Mouse (Mus musculus) CH12.LX (cell line): Measurements from ENCODE around the gene Adra2b. TPM values are rescaled to one million over a fixed set of nuclear protein-coding genes. Genes with fewer than 3 reads are reported as not detected.

Experiments used
- DNase-seq: peaks from one replicate; pipeline ENCODE4 v3.0.0-alpha.2; 2013; ENCODE audit errors: extremely low read depth
- H3K27ac ChIP-seq: 2 replicates; pipeline ENCODE4 v1.5.1; 2012; ENCODE audit warnings: low read depth, mild to moderate bottlenecking, control low read depth, moderate library complexity; ENCODE audit not compliant: insufficient read depth
- H3K27me3 ChIP-seq: replicated peaks from 2 replicates; pipeline ENCODE3; 2012; ENCODE audit warnings: inconsistent platforms
- H3K36me3 ChIP-seq, 2 experiments: replicated peaks in 1 of 2; 2 replicates each; pipeline versions ENCODE3 to v1.6.1; 2012; ENCODE audit warnings: inconsistent platforms in 1 of 2, low read length in 1 of 2, mild to moderate bottlenecking in 1 of 2, mixed read lengths in 1 of 2, moderate library complexity in 1 of 2; ENCODE audit not compliant: control insufficient read depth in 1 of 2, insufficient read depth in 1 of 2
- H3K4me1 ChIP-seq, 2 experiments: 2 replicates each; pipeline ENCODE4 v1.6.1; 2012; ENCODE audit warnings: inconsistent platforms in 1 of 2, moderate library complexity in 1 of 2; ENCODE audit not compliant: insufficient read depth in 2 of 2, control insufficient read depth in 1 of 2
- H3K4me2 ChIP-seq: 2 replicates; pipeline ENCODE4 v1.6.1; 2012; ENCODE audit warnings: low read depth, mild to moderate bottlenecking, control low read depth; ENCODE audit not compliant: poor library complexity, insufficient read depth, severe bottlenecking
- H3K4me3 ChIP-seq, 3 experiments: fragments of 150-350 bp in 1 of 3; sonication (generic) in 1 of 3; replicated peaks in 1 of 3; 2 replicates each; pipeline versions ENCODE3 to v1.5.1; 2011 to 2012; ENCODE audit warnings: low read depth in 2 of 3, low read length in 2 of 3, mild to moderate bottlenecking in 2 of 3, moderate library complexity in 2 of 3, control low read depth in 1 of 3, improper control_type of control experiment in 1 of 3, inconsistent platforms in 1 of 3, mixed read lengths in 1 of 3; ENCODE audit not compliant: poor library complexity in 1 of 3
- H3K79me2 ChIP-seq: replicated peaks from 2 replicates; pipeline ENCODE4 v1.6.1; 2012; ENCODE audit warnings: mild to moderate bottlenecking, moderate library complexity; ENCODE audit not compliant: control insufficient read depth, poor library complexity, insufficient read depth, severe bottlenecking; ENCODE audit errors: extremely low read depth
- H3K9ac ChIP-seq: 2 replicates; pipeline ENCODE4 v1.6.1; 2012; ENCODE audit warnings: low read depth, mild to moderate bottlenecking, control low read depth, moderate library complexity; ENCODE audit not compliant: insufficient read depth
- H3K9me3 ChIP-seq: replicated peaks from 2 replicates; pipeline ENCODE3; 2012; ENCODE audit warnings: low read length, inconsistent platforms, mixed read lengths
- BHLHE40 ChIP-seq: IDR thresholded peaks from 2 replicates; pipeline ENCODE4 v1.6.1; 2011; ENCODE audit warnings: mild to moderate bottlenecking, low read depth, low read length, improper control_type of control experiment
- CHD1 ChIP-seq: IDR thresholded peaks from 2 replicates; pipeline ENCODE4 v1.6.1; 2012; ENCODE audit warnings: low read depth, low read length, improper control_type of control experiment, inconsistent platforms
- CTCF ChIP-seq, 2 experiments: IDR thresholded peaks in 1 of 2; conservative IDR thresholded peaks in 1 of 2; 2 replicates each; pipeline ENCODE4 v1.5.1; 2011 to 2012; ENCODE audit warnings: low read depth in 2 of 2, low read length in 2 of 2, improper control_type of control experiment in 1 of 2, inconsistent platforms in 1 of 2, mild to moderate bottlenecking in 1 of 2, moderate library complexity in 1 of 2
- E2F4 ChIP-seq: IDR thresholded peaks from 2 replicates; pipeline ENCODE4 v1.6.1; 2011; ENCODE audit warnings: low read depth, low read length, improper control_type of control experiment; ENCODE audit not compliant: insufficient replicate concordance
- EP300 ChIP-seq: IDR thresholded peaks from 2 replicates; pipeline ENCODE4 v1.6.1; 2011; ENCODE audit warnings: low read length, improper control_type of control experiment
- ETS1 ChIP-seq: conservative IDR thresholded peaks from 2 replicates; pipeline ENCODE4 v1.6.1; 2012; ENCODE audit warnings: low read depth, mild to moderate bottlenecking, inconsistent platforms, low read length, improper control_type of control experiment, moderate library complexity
- GABPA ChIP-seq: IDR thresholded peaks from 2 replicates; pipeline ENCODE4 v1.6.1; 2012; ENCODE audit warnings: low read depth, low read length, improper control_type of control experiment, inconsistent platforms; ENCODE audit not compliant: insufficient replicate concordance
- HCFC1 ChIP-seq: IDR thresholded peaks from 2 replicates; pipeline ENCODE4 v1.6.1; 2012; ENCODE audit warnings: low read depth, mild to moderate bottlenecking, inconsistent platforms, low read length, improper control_type of control experiment
- IRF4 ChIP-seq: IDR thresholded peaks from 2 replicates; pipeline ENCODE4 v1.6.1; 2014; ENCODE audit warnings: low read depth, mild to moderate bottlenecking, inconsistent platforms, low read length, improper control_type of control experiment
- JUN ChIP-seq: IDR thresholded peaks from 2 replicates; pipeline ENCODE4 v1.6.1; 2011; ENCODE audit warnings: low read depth, mild to moderate bottlenecking, low read length, improper control_type of control experiment, moderate library complexity; ENCODE audit not compliant: insufficient read depth
- JUND ChIP-seq: conservative IDR thresholded peaks from 2 replicates; pipeline ENCODE4 v1.6.1; 2011; ENCODE audit warnings: low read depth, low read length, improper control_type of control experiment
- KAT2A ChIP-seq: IDR thresholded peaks from 2 replicates; pipeline ENCODE4 v1.6.1; 2012; ENCODE audit warnings: low read length, improper control_type of control experiment, inconsistent platforms; ENCODE audit not compliant: insufficient replicate concordance
- MAFK ChIP-seq: IDR thresholded peaks from 2 replicates; pipeline ENCODE4 v1.6.1; 2011; ENCODE audit warnings: low read length, improper control_type of control experiment; ENCODE audit not compliant: insufficient replicate concordance
- MAX ChIP-seq: IDR thresholded peaks from 2 replicates; pipeline ENCODE4 v1.6.1; 2011; ENCODE audit warnings: low read length, improper control_type of control experiment
- MAZ ChIP-seq: IDR thresholded peaks from 2 replicates; pipeline ENCODE4 v1.6.1; 2012; ENCODE audit warnings: low read depth, mild to moderate bottlenecking, inconsistent platforms, low read length, improper control_type of control experiment, moderate library complexity
- MEF2A ChIP-seq: IDR thresholded peaks from 2 replicates; pipeline ENCODE4 v1.6.1; 2014; ENCODE audit warnings: low read depth, mild to moderate bottlenecking, inconsistent platforms, low read length, improper control_type of control experiment, borderline replicate concordance
- MXI1 ChIP-seq: IDR thresholded peaks from 2 replicates; pipeline ENCODE4 v1.6.1; 2011; ENCODE audit warnings: mild to moderate bottlenecking, low read depth, low read length, improper control_type of control experiment
- MYC ChIP-seq: IDR thresholded peaks from 2 replicates; pipeline ENCODE4 v1.6.1; 2011; ENCODE audit warnings: low read depth, mild to moderate bottlenecking, improper control_type of control experiment, low read length
- NRF1 ChIP-seq: IDR thresholded peaks from 2 replicates; pipeline ENCODE4 v1.6.1; 2014; ENCODE audit warnings: low read depth, mild to moderate bottlenecking, inconsistent platforms, low read length, improper control_type of control experiment, moderate library complexity
- PAX5 ChIP-seq: IDR thresholded peaks from 2 replicates; pipeline ENCODE4 v1.6.1; 2012; ENCODE audit warnings: low read length, inconsistent platforms, mixed read lengths
- POLR2A ChIP-seq: IDR thresholded peaks from 2 replicates; pipeline ENCODE4 v1.6.1; 2011; ENCODE audit warnings: low read depth, mild to moderate bottlenecking, improper control_type of control experiment, low read length
- POLR2AphosphoS2 ChIP-seq: IDR thresholded peaks from 2 replicates; pipeline ENCODE4 v1.6.1; 2011; ENCODE audit warnings: low read depth, low read length, improper control_type of control experiment
- RAD21 ChIP-seq: IDR thresholded peaks from 2 replicates; pipeline ENCODE4 v1.6.1; 2011; ENCODE audit warnings: low read depth, mild to moderate bottlenecking, low read length, improper control_type of control experiment, moderate library complexity
- RCOR1 ChIP-seq: conservative IDR thresholded peaks from 2 replicates; pipeline ENCODE4 v1.6.1; 2012; ENCODE audit warnings: low read depth, mild to moderate bottlenecking, inconsistent platforms, low read length, improper control_type of control experiment
- SIN3A ChIP-seq: IDR thresholded peaks from 2 replicates; pipeline ENCODE4 v1.6.1; 2012; ENCODE audit warnings: low read length, improper control_type of control experiment, inconsistent platforms
- SMC3 ChIP-seq: IDR thresholded peaks from 2 replicates; pipeline ENCODE4 v1.6.1; 2011; ENCODE audit warnings: low read depth, low read length, improper control_type of control experiment
- TBP ChIP-seq: conservative IDR thresholded peaks from 2 replicates; pipeline ENCODE4 v1.6.1; 2011; ENCODE audit warnings: low read depth, low read length, improper control_type of control experiment
- TCF12 ChIP-seq: IDR thresholded peaks from 2 replicates; pipeline ENCODE4 v1.6.1; 2014; ENCODE audit warnings: low read depth, mild to moderate bottlenecking, inconsistent platforms, low read length, improper control_type of control experiment
- USF1 ChIP-seq: IDR thresholded peaks from 2 replicates; pipeline ENCODE4 v1.6.1; 2014; ENCODE audit warnings: low read depth, mild to moderate bottlenecking, inconsistent platforms, low read length, improper control_type of control experiment
- USF2 ChIP-seq: conservative IDR thresholded peaks from 2 replicates; pipeline ENCODE4 v1.6.1; 2011; ENCODE audit warnings: low read depth, low read length, improper control_type of control experiment
- ZC3H11A ChIP-seq: IDR thresholded peaks from 2 replicates; pipeline ENCODE4 v1.6.1; 2012; ENCODE audit warnings: low read depth, mild to moderate bottlenecking, inconsistent platforms, low read length, improper control_type of control experiment
- ZKSCAN1 ChIP-seq: IDR thresholded peaks from 2 replicates; pipeline ENCODE4 v1.6.1; 2012; ENCODE audit warnings: low read depth, inconsistent platforms, low read length, improper control_type of control experiment, borderline replicate concordance
- ZMIZ1 ChIP-seq: IDR thresholded peaks from 2 replicates; pipeline ENCODE4 v1.6.1; 2012; ENCODE audit warnings: low read depth, mild to moderate bottlenecking, inconsistent platforms, low read length, improper control_type of control experiment
- ZNF384 ChIP-seq: IDR thresholded peaks from 2 replicates; pipeline ENCODE4 v1.6.1; 2012; ENCODE audit warnings: low read depth, low read length, improper control_type of control experiment, inconsistent platforms
- dilution Hi-C: fragments of 300-500 bp; cut with MboI; formaldehyde crosslinking; loops from 2 replicates; pipeline ENCODE4 v1.14.3; 2020; ENCODE audit warnings: low sequenced_read_pairs; ENCODE audit not compliant: extremely low pct_unique_long_range_greater_than_20kb, extremely low pct_ligation_motif_present
- in situ Hi-C: fragments of 300-500 bp; cut with MboI; formaldehyde crosslinking; loops from 3 replicates; pipeline ENCODE4 v1.14.3; 2019; ENCODE audit warnings: low sequenced_read_pairs, low pct_ligation_motif_present, low pct_unique_long_range_greater_than_20kb, mixed read lengths
- polyA plus RNA-seq: library from polyadenylated mRNA; unstranded; fragments of >175 nt; gene quantifications from 2 replicates; pipeline ENCODE4 v1.2.1, GENCODE M21; 2012; ENCODE audit warnings: low read depth; ENCODE audit not compliant: insufficient read length
- total RNA-seq, 2 experiments: library from RNA; depleted of rRNA; stranded (reverse); fragments of 300-350 nt in 1 of 2; fragments of >200 nt in 1 of 2; gene quantifications; 2 replicates each; pipeline ENCODE4 v1.2.3; 2012 to 2014

Gene Adra2b
- total and polyA plus RNA-seq, 3 experiments: 0.08 TPM; not detected in 2

GRCm38 (mm10) chr2:127332807-127333570 is 30.0 kb upstream of the Adra2b start (continued):
- no peak for TF ChIP-seq E2F4

DNA sequence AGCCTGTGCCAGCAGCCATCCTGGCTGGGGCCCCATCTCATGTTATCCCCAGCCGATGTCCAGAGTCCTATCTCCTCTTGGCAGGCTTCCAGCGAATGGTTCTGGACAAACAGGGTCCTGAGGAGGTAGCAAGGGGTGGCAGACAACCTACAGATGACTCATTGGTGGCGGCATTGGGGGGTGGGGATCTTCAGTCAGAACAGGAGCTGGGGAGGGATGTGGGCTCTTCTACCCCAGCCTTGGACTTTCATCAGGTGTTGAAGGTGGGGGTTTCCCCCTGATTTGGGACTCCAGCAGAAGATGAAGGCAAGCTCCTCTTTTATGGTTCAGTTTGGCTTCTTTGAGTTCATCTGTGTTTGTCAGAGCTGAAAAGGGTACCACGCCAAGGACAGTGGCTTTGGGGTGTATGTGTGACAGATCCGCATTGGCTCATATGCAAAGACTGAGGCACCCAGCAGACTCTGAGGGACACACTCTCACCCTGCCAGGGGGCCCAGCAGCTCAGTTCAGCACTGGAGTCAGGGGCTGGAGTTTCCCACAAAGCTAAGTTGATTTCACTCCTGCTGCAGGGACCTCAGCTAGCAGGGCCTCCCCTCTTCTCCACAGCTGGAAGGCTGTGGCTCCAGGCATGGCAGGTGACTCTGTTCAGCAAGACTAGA is 28.9 kb upstream of the Adra2b start:
- Histone ChIP-seq H3K27me3 (no peaks in the 10 kb centered on the region), H3K9me3 (no peaks in the 10 kb centered on the region), H3K4me2 (peak overlapping the region; percentile 91), H3K9ac (peak overlapping the region; percentile 50; the same call in 1 of the 2 replicates), H3K27ac (peak overlapping the region; percentile 98), H3K36me3 (peaks cover 2 to 34% of the 10 kb centered on the region in 2 experiments), H3K79me2 (peaks cover 17% of the 10 kb centered on the region), H3K4me1 (peaks cover 31 to 55% of the 10 kb centered on the region in 2 experiments), H3K4me3 (peak overlapping the region; percentile 15 to 58 (median 42))
- DNase-seq: peak; percentile 93
- in situ Hi-C loops: no loop called here
- dilution Hi-C loops: no loop called here
- no peak for TF ChIP-seq GABPA
- TF ChIP-seq TBP: 0 out of 2 replicates have a peak, but pooled peaks have one; percentile 40
- TF ChIP-seq POLR2AphosphoS2: no peak
- peak; percentile 82 for TF ChIP-seq BHLHE40
- peak; percentile 60; the same call in 1 of the 2 replicates for TF ChIP-seq CHD1
- TF ChIP-seq MAFK: peak; percentile 64
- no peak for TF ChIP-seq RAD21
- peak; percentile 80 for TF ChIP-seq MEF2A
- TF ChIP-seq JUND: peak; percentile 82
- TF ChIP-seq ETS1: peak; percentile 93
- TF ChIP-seq JUN: peak; percentile 84
- no peak for TF ChIP-seq CTCF (conservative IDR thresholded peaks at IDR 0.05 in 1 of 2, IDR thresholded peaks at IDR 0.05 in 1 of 2; ENCODE audit: low read depth in 2 of 2, low read length in 2 of 2)
- TF ChIP-seq MAZ: peak; percentile 94
- 0 out of 2 replicates have a peak, but pooled peaks have one; percentile 14 for TF ChIP-seq MXI1
- no peak; the same call in 1 of the 2 replicates for TF ChIP-seq ZMIZ1
- TF ChIP-seq HCFC1: no peak
- TF ChIP-seq MYC: 0 out of 2 replicates have a peak, but pooled peaks have one; percentile 57
- TF ChIP-seq TCF12: peak; percentile 94
- TF ChIP-seq POLR2A: peak; percentile 46; the same call in 1 of the 2 replicates
- peak; percentile 96 for TF ChIP-seq IRF4
- TF ChIP-seq ZNF384: no peak; the same call in 1 of the 2 replicates
- TF ChIP-seq PAX5: no peak
- TF ChIP-seq KAT2A: no peak
- TF ChIP-seq E2F4: peak; percentile 74; the same call in 1 of the 2 replicates
- TF ChIP-seq ZC3H11A: no peak
- peak; percentile 93; the same call in 1 of the 2 replicates for TF ChIP-seq SIN3A
- peak; percentile 16 for TF ChIP-seq SMC3
- TF ChIP-seq USF1: no peak
- no peak for TF ChIP-seq NRF1
- peak; percentile 44 for TF ChIP-seq MAX
- TF ChIP-seq EP300: peak; percentile 91
- TF ChIP-seq RCOR1: peak; percentile 94; the same call in 1 of the 2 replicates
- no peak for TF ChIP-seq USF2
- TF ChIP-seq ZKSCAN1: no peak
